Mouse (Mus musculus) kidney, adult 9 months (tissue): ENCODE measurements at regions not wholly inside any gene's neighbourhood (a gene's known extent, or its start where the extent isn't known, plus 50 kb on each side); places are given as distances from the start of the nearest gene placed in this dataset.

Experiments used
- DNase-seq: peaks from one replicate; pipeline ENCODE4 v3.0.0; 2022

- no peak for DNase-seq
Observed at GRCm38 (mm10) chr4:54460596-54460995, 484.3 kb upstream of the Zfp462 start.

DNA sequence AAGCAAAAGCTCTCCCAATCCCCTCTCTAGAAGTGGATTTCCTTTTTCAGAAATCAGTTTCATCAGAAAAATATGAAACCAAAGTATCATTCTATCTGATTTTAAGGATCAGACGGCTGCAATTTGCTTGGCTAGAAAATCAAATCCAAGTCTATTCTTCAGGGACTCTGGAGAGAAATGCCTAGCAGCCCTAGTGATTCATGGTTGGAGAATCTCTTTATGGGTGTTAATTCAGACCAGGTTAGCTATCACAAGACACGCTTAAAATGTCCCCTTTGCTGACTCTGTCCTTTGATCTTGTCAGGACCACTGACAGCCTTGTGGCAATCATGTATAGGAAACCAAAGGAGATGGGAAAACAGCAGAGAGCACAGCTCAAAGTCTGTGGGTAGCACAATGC is 475.7 kb upstream of the Zfp462 start:
- no peak for DNase-seq

DNA sequence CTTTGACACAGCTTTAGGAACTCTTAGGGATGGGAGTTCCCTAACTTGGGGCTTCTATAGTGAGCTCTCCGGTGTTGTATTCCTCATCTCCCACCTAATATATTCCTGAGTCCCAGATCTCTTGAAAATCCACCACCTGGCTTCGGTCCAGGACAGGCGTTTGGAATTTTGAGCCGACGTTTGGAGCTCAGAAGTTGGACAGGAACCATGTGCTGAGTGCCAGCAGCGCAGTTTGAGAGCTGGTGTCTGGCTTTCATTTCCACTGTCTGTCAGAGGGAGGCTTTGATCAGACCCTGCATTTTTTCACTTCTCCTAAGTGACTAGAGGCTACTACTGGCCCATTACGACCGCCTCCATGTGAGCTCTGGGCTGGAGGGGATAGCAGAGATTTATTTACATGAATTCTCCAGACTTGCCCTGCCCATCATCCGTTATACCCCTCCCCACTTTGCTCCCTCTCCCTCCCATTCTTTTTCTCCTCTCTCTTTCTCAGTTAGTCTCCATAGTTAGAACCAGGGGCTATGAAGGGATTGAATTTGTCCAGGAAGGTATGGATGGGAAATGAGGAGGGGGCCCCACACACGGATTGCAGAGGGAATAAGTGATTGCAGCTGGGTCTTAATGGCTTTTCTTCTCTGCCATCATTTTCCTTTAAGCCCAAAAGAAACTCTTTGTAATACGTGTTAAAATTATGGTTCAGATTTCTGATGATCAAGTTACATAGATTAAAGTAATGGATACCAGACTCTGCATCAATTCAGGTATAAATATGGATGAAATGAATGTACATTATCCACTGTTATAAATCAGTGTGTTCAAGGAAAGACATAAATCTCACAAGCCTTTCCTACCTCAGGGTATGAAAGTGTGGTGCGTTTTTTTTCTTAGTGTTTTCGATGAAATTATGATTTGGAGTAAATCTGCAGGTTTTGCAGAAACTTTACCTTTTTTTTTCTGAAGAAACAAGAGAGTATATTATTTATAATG is 474.5 kb upstream of the Zfp462 start:
- DNase-seq = peak; percentile 2

GRCm38 (mm10) chr4:54471009-54471408 is 473.8 kb upstream of the Zfp462 start:
- DNase-seq = no peak

- no peak for DNase-seq
Observed at GRCm38 (mm10) chr4:54481766-54482165, 463.1 kb upstream of the Zfp462 start.

GRCm38 (mm10) chr4:54493074-54493473 is 451.8 kb upstream of the Zfp462 start:
- no peak for DNase-seq

- DNase-seq = no peak
Observed at GRCm38 (mm10) chr4:54497312-54497994, 447.4 kb upstream of the Zfp462 start.

DNA sequence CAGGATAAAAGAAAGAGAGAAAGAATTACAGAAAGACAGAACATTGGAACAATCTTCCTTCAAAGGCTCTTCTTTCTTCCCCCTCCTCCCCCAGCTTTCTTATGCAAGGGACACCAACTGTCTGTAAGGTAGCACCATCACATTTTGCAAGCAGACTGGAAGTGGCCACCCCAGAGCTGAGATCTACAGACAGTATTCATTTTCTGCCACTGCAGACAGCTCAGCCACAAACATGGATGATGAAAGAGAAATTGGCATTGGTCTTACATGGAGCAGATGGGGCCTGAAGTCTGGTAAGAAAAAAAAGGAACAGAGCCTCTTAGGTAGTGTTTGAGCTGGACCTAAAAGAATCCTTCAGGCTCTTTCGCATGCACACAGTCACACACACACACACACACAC is 428.9 kb upstream of the Zfp462 start:
- DNase-seq = no peak

DNA sequence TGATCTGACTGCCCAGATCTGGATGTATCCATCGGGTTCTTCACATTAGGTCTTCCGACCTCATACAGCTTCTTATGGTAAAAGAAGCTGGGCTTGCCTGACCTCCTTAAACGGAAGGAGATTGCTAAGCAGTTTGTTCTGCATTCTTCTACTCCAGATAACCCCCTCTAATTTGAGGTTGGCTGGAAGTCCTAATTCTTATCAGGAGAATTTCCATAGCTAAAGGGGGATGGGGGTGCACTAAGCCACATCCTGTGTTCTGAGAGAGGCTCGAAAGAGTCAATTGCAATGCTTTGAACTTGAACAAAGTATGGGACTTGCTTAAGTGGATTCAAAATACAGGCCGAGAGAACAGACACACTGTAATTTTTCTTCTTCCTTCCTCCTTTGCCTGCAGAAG is 421.6 kb upstream of the Zfp462 start:
- no peak for DNase-seq

DNA sequence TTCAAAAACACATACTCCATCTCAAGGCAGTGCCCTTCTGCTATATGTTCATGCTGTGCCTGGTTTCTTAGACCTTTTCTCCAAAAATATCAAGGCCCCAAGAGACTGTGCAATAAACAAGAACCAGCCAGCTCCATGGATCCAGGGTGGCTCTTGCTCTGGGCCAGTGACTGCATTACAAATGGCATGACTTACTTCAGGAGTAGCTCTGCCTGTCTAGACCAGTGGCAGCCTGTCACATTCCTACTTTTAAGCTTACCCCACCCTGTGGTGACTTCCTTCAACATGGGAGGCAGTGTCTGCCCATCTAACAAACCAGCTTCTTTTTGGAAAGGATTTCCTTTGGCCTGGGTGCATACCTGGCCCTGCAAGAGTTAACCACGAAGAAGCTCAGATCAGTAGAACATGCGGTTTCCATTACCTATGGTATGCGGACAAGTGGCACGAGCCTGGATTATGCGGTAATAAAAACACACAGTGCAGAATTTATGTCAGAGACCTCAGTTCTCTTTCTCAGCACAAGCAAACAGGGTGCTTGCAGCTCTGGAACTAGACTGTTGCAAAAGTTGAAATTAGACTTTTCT is 418.8 kb upstream of the Zfp462 start:
- DNase-seq = no peak

- peak; percentile 31 for DNase-seq
Observed at GRCm38 (mm10) chr4:54527660-54528059, 417.2 kb upstream of the Zfp462 start.

DNA sequence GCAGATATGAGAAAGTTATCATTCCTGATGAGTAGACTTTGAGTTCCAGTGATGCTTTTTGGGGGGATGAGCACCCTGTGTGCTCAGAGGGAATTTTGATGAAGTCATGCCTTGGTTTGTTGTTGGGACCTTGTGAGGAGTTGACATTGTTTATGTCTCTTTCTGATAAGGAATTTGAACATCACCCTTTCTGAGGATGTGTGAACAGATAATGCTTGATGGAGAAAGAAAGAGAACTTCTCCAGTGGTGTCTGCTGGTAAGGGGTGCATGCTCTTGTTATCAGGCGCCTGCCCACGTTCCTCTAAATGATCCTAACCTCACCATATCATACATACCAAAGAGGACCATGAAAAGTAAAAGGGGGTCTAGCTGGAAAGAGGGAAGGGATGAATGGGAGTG is 413.1 kb upstream of the Zfp462 start:
- no peak for DNase-seq

DNA sequence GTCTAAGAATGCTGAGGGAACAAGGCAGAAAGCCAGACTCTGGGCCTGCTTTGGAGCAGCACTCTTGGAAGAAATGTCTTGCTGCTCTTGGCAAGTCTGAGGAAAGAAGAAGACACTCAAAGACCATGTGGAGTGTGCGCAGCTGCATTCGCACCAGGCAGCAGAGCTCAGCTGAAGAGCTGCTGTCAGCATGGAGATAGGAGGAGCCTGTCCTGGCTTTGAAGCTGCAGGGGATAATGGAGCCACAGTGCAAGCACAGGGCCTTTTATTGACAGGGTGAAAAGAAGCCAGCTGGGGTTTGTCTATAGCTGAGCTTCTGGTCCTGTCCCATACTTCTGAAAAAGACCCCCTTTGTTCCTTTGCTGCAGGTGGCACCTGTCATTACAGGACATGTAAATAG is 411.0 kb upstream of the Zfp462 start:
- DNase-seq = no peak

DNA sequence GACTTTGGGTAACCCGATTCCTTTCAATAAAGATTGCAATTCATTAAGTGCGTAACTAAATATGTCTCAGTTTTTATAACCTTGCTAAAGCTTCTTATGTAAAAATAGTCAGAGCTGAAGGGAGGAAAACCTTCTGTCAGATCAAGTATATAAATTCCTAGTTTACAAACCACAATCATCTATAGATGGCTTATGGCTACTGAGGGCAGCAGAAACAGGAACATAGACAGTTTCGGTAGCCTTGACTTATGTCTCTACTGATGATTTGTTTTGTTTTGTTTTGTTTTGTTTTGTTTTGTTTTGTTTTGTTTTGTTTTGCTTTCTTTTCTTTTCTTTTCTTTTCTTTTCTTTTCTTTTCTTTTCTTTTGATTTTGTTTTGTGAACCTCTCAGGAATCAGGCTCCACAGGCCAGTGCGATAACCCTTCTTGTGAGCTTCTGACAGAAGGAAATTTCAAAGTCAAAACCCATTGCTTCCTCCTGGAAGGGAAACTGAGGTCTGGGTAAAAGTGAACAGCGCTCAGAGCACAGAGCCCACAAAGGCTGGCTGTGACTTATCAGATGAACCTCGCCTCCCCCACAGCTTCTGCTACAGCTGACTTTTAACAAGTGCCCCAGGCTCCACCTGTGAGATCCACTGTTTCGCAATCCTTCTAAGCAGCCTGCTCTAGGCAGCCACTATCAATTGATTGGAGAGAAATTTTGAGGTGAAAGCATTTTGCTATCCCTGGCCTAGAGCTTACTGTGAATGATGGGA is 391.8 kb upstream of the Zfp462 start:
- no peak for DNase-seq

DNA sequence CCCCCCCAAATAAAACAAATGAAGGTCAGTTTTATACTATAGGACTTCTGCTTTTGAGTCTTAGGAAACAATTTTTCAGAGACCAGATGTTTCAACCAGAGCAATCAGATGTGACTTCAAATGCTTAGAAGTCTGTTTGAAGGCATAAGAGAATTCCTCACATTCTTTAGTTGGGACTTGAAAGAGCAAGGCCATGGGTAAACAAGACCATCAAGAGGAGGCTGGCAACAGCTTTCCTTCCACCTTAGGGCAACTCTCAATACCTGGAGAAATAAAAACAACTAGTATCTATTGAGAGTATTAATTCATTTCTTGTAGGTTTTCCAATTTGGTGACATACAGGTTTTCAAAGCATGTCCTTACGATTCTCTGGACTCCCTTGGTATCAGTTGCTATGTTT is 381.8 kb upstream of the Zfp462 start:
- DNase-seq = no peak

DNA sequence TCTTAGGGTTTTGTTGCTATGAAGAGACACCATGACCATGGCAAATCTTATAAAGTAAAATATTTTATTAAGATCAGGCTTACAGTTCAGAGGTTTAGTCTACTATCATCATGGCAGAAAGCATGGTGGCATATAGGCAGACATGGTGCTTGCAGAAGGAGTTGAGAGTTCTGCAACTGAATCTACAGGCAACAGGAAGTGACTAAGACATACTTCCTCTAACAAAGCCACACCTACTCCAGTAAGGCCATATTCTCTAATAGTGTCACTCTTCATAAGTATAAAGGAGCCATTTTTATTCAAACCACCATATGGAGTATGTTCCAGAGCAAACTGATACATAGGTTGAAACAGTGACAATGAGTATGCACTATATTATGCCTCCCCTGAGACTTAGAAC is 371.7 kb upstream of the Zfp462 start:
- no peak for DNase-seq

DNA sequence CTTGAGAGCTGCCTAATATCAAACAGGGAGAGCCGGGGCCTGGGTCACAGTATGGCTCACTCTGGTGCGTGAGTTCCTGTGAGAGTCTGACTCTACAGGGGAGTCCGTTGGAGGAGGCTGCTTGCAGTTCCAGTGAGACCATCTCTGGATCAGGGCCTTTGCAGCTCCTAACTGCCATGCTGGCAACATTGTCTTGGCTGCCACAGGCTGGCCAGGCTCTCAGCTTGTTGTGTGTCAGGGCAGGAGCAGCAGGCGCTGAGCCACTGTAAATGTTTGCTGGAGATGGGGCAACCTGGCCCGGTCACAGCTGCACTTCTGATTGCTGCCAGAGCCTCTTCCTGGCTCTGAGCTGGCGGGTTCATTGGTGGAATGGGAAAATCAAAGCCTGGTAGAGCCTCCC is 357.7 kb upstream of the Zfp462 start:
- DNase-seq = no peak

GRCm38 (mm10) chr4:54588704-54589103 is 356.1 kb upstream of the Zfp462 start:
- no peak for DNase-seq

DNA sequence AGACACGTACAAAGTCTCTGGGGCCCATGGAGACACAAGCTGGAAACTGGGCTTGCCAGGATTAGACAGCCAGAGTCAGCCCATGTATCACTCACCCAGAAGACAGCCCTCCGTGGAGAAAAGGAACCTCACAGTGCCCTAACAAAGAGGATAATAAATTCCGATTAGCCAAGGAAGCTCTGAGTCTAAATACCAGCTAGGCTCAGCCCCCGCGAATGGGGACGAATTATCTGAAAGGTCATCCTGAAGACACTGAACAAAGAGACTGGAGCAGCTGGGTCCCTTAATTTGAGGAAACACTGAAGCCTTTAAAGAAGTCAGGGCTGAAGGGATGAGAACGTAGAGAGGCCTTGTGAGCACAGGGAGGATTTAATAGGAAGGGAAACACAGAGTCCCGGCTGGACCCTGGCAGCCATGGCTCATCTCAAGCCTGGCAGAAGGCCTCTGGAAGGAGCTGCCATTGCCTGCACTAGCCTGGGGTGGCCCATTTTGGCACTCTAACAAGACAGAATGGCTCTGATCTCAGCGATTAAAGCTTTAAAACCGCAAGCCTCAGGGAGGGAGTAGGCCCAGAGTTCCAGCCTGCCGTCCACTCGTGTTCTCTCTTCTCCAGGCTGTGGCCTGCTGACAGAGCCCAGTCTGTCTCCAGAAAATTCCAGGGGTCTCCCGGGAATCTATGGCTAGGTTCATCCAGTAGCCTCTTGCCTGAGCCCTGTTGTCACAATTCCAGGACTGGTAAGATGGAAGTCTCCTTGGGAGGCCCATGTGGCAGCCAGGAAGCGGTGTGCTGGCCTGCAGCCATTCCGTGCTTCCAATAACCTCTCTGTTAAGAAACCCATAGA is 343.0 kb upstream of the Zfp462 start:
- no peak for DNase-seq

- DNase-seq = no peak
Observed at GRCm38 (mm10) chr4:54602513-54603205, 342.2 kb upstream of the Zfp462 start.

DNA sequence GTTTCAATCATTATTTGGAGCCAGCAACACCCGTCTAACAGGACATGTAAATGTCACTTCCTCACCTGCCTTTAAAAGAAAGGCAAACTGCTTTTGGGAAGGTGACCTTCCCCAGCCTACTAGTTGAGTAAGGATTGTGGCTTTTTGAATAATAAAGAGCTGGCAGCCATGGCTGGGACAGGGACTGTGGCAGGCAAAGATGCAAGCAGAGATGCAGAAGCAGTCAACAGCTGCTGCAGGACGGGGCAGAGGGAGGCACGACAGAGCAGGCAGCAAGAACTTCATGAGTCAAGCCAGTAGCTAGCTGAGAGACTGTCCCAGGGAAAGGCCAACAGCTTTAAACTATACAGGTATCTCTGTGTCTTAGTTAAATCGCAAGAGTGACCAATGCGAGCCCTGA is 334.7 kb upstream of the Zfp462 start:
- no peak for DNase-seq
